Mouse (Mus musculus) brown adipose tissue, adult 24 weeks (tissue): ENCODE measurements around the gene Sec13. TPM values are rescaled to one million over a fixed set of nuclear protein-coding genes. Genes with fewer than 3 reads are reported as not detected.
A peak's percentile ranks its signal among the peaks of the same experiment; 100 is the strongest.
"Not testable (repeated sequence)": the region's sequence is repeated elsewhere in the genome, so short reads cannot be mapped to it uniquely, and the experiment has no call there.

ENCODE experiments used
- H3K27ac ChIP-seq: fragments of 200-500 bp; replicated peaks from 2 replicates; pipeline ENCODE4 v1.5.1; 2012; ENCODE audit warnings: low read depth, mild to moderate bottlenecking, low read length
- H3K4me1 ChIP-seq: fragments of 200-500 bp; 2 replicates; pipeline ENCODE4 v1.6.1; 2012; ENCODE audit warnings: low read length, mixed read lengths; ENCODE audit not compliant: control insufficient read depth, insufficient read depth, insufficient read length
- H3K4me3 ChIP-seq: fragments of 200-500 bp; 2 replicates; pipeline ENCODE4 v1.5.1; 2012; ENCODE audit warnings: low read depth, mild to moderate bottlenecking, low read length, moderate library complexity; ENCODE audit not compliant: insufficient read depth
- polyA plus RNA-seq: library from polyadenylated mRNA; stranded (reverse); fragments of >200 nt; gene quantifications from 2 replicates; pipeline ENCODE4 v1.2.4, GENCODE M21; 2012; ENCODE audit not compliant: missing spikeins, insufficient read depth, insufficient read length

The Sec13 gene
- polyA plus RNA-seq, 1 experiment = 66.1 TPM

DNA sequence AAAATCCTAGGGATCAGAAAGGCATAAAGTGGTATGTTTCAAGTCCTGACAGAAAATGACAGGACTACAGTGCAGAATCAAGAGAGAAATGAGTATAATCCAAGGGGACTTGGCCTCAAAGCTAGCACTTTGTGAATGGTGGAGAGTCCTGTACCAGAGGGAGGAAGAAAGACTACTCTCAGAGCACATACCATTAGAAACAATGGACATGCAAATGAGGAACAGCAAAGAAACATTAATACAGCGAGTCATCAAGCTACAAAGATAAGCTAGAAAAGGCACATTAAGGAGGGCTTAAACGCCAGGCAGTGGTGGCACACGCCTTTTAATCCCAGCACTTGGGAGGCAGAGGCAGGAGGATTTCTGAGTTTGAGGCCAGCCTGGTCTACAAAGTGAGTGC is 9.2 kb downstream of the Sec13 start:
- no peak overlapping the region for H3K27ac ChIP-seq
- no peaks in the 10 kb centered on the region for H3K4me1 ChIP-seq
- no peak overlapping the region for H3K4me3 ChIP-seq

DNA sequence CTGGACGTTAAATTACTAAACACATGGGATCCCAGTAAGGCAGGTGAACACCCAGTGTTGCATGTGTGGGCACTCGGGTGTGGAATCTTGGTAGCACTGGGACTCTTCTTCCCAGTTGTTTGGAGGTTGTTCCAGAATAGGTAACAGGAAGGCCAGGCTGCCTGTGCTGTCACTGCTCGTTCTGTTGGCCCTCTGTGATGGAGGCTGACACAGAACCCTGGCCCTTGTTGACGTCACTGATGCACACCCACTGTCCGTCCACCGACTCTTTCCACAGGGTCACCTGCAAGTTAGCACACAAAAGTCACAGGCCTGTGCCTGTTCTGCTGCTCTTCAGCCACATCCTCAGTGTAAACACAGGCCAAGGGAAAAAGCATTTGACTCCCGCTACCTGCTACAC is 12.4 kb downstream of the Sec13 start:
- H3K4me3 ChIP-seq = no peak overlapping the region
- no peak overlapping the region for H3K27ac ChIP-seq
- H3K4me1 ChIP-seq = no peaks in the 10 kb centered on the region

DNA sequence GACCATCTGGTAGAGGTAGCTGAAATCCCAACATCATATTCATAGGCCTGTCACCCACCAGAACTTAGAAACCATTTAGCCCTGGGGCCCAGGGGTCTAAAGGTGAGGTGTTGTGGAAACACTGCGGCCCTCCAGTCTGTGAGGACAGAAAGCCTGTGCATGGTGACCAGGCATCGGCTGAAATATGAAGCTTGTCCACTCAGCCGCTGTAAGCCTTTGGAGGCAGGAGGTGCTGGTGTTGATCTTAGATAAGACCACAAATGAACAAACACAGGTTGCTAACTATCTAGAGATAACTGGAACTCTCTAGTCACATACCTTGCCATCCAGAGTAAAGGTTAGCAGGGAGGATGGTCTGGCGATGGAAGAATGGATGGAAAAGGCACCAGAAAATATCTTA is 19.5 kb downstream of the Sec13 start:
- Histone ChIP-seq H3K4me1 (no peaks in the 10 kb centered on the region), H3K27ac (no peak overlapping the region), H3K4me3 (no peak overlapping the region)

DNA sequence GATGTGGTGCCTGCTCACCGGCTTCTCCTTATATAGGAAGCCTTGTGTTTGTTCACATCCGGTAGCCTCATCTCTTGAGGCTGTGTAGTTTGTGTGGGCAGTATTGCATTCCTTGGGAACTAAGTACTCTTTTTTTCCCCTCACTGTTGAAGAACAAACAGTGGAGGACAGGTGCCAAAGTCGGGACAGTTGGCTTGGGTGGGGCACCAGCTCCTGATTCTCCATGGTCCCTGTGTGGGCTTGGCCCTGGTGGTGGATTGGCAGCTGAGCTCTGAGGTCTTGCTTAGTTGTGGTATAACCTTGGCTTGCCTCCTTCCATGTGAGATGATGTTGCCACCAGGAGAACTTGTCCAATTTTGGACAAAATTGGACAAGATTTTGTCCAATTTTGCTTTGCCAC is 20.7 kb downstream of the Sec13 start, which contains the start of gene Ghrl:
TSS of gene Ghrl (minus strand) at position 3 of the 400 bp plus-strand sequence.
- H3K27ac ChIP-seq = no peak within 1 kb of the TSS
- no peak within 1 kb of the TSS for H3K4me3 ChIP-seq
- H3K4me1 ChIP-seq = no peaks in the 10 kb centered on the region

DNA sequence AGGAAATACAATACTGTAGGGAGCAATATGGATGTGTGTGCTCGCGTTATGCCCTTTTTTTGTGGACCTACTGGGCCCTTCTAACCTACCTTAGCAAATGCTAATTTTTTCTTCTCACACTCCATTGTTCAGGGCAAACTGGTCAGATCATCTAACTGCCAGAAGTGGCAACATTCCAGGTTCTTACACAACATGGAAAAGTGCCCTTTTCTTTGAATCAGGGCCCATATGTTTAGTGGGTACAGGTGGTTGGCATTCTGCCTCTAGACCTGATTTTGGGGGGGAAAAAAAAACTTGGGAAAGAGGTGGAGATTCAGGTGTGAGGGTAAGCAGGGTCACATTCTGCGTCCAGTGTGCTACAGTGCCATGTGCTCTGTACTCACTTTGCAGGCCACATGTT is 23.0 kb downstream of the Sec13 start:
- Histone ChIP-seq H3K4me1 (no peaks in the 10 kb centered on the region), H3K27ac (no peak overlapping the region), H3K4me3 (no peak overlapping the region)

DNA sequence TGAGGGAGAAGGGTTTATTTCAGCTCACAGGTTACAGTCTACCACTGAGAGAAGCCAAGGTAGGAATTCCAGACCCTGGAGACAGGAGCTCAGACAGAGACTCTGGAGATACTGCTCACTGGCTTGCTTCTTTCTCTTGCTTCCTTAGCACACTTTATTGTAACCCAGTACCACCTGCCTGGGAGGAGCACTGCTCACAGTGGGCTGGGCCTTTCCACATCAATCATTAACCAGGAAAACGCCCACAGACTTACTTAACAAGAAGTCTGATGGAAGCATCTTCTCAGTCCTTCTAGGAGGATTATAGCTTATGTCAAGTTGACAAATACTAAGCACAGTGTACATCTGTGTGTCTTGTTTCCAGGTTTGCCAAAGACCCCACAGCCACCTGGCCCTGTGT is 25.7 kb downstream of the Sec13 start:
- H3K4me1 ChIP-seq = no peaks in the 10 kb centered on the region
- no peak overlapping the region for H3K4me3 ChIP-seq
- H3K27ac ChIP-seq = no peak overlapping the region

DNA sequence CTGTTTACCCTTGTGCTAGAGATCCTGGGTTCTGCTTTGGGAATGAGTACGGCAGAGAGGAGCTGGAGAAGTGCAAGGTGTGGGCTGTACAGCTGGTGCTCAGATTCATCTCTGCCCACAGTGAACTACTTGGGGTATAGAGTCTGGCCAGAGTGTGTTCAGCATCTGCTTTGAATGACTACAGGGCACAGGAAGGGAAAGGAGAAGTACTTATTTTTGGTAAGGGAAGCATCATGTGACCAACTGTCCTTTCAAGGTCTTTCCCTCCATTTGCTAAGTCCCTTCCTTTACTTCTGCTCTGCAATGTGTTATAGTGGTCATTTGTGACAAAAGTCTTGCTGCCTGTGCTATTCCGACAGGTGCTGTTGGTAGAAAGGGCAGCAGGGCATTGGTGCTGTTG is 26.3 kb downstream of the Sec13 start:
- H3K4me1 ChIP-seq = no peaks in the 10 kb centered on the region
- H3K27ac ChIP-seq = peak overlapping the region; percentile 19; the same call in 1 of the 2 replicates
- no peak overlapping the region for H3K4me3 ChIP-seq

DNA sequence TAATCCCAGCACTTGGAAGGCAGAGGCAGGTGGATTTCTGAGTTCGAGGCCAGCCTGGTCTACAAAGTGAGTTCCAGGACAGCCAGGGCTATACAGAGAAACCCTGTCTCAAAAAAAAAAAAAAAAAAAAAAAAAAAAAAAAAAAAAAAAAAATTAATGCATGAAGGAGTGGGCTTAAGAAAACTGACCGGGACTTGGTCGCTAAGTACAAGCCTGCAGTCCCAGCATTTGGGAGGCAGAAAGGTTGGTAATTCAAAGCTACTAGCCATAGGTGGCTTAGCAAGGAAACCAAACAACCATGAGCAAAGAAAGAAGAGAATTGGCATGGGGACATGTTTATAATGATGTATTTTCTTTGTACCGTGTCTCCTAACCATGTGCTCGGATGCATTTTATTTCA is 27.2 kb downstream of the Sec13 start:
- H3K4me1 ChIP-seq, H3K27ac ChIP-seq, H3K4me3 ChIP-seq: not testable (repeated sequence)

DNA sequence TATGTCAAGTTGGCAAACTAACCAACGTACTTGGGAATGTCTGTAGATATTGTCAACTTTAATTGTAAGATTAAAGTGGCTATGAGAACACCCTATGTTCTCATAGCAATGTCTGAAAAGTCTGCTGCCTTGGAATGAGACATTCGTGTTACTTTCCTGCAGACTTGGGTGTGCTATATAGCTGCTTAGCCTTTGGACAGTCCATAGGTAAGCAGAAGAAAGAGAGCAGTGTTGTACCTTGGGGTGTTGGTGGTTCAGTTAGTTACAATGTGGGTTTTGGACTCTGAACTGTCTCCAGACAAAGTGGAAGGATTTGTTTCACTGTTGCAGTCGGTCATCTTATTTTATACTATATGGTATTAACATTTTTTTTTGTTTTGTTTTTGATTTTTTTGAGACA is 27.8 kb downstream of the Sec13 start:
- no peaks in the 10 kb centered on the region for H3K4me1 ChIP-seq
- H3K27ac ChIP-seq = no peak overlapping the region
- H3K4me3 ChIP-seq = no peak overlapping the region

DNA sequence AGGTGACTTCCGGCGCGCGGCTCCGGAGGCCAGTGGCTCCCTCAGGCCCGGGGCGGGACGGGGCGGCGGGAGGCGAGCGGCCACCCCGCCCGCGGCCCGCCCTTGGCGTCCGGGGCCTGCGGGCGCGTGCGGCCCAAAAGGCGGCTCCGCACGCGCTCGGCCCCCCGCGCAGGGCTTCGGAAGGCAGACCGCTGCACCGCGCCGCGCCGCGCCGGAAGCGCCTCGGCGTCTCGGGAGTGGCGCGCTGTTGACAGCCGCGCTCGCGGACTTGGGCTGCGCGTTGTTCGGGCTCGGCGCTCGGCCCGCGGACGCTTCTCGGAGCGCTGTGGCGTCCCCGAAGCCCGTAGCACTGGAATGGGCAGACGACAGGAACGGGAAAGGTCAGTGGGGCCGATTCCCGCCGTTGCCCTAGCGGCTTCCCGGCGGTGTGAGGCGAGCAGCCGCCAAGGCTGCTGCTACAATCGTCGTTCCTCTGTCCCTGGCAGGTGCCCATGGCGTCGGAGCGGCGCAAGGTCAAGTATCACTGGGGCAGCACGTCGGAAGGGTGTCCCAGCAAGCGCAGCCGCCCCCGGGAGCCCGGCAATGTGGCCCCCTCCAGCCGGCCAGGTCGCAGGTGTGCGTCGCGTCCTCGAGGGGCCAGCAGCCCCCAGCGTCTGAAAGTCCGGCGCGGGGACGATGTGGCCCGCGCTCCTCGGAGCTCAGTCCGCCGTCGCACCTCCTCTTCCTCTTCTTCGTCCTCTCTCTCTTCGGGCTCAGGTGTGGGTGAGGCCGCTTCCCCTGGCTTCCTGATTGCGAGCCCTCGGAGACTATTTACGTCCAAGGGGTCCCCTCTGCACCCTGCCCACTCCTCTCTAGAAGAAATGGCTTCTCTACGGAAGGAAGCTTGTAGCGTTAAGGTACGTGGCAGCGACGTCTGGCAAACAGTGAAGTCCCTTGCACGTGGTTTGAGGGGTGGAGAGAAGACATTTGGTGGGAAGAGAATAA is 43.0 kb downstream of the Sec13 start:
- H3K4me1 ChIP-seq = peaks cover 7% of the 10 kb centered on the region
- H3K4me3 ChIP-seq = peak overlapping the region; percentile 68
- H3K27ac ChIP-seq = peak overlapping the region; percentile 88

DNA sequence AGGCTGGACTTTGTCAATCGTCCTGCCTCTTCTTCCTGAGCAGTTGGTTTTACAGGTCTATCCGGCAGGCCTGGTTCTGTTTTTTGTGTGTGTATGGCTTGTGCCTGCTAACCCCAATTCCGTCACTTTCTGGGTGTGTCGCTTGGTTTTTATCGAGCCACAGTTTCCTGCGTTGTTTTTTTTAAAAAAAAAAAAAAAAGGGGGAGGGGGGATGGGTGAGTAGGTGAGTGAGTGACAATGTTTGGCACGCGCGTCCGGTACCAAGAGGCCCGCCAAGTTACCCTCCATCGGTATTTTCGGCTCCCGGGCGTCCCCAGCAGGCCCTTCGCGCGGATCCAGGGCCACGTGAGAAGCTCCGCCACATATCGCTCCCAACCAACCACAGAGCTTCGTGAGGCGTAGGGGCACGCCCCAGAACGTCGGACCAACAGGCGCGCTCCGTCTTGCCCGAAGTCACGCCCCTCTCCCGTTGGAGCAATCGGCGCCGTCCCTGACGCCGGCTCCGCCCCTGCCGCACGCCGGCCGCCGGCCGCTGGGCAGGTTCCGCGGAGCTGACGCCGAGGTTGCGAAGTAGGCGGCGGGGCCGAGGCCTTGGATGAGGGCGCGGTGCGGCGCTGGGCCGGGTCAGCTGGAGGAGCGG is 43.8 kb downstream of the Sec13 start, which contains the start of gene Tatdn2:
TSS of gene Tatdn2 (plus strand) at position 469 of the 640 bp plus-strand sequence.
- Histone ChIP-seq H3K4me3 (peak within 1 kb of the TSS; percentile 68), H3K27ac (peak within 1 kb of the TSS; percentile 99), H3K4me1 (peaks cover 7% of the 10 kb centered on the region)

DNA sequence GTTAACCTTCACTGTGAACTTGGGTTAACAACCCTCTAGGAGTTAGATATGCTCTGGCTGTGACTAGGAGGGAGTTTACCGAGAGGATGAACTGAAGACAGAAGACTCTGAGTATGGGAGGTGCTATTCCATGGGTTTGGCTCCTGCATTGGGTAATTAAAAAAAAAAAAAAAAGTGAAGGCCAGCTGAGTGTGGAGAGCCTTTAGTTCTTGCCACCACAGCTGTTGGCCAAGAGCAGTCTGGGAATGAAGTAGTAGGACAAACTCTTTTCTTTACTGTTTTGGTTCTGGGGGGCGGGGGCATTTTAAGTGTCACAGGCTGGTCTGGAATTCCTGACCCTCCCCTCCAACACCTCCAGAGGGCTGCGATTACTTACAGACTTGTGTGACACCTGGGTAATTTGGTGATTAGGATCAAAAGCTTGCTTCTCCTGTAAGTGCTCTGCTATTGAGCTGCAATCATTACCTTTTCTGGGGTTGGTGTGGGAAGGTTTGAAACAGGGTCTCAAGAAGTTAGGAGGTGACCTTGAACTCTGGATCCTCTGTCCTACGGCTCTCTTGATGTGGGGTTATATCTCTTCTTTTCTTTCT is 44.7 kb downstream of the Sec13 start:
- peaks cover 11% of the 10 kb centered on the region for H3K4me1 ChIP-seq
- peak overlapping the region; percentile 51; the same call in 1 of the 2 replicates for H3K4me3 ChIP-seq
- H3K27ac ChIP-seq = peak overlapping the region; percentile 99

DNA sequence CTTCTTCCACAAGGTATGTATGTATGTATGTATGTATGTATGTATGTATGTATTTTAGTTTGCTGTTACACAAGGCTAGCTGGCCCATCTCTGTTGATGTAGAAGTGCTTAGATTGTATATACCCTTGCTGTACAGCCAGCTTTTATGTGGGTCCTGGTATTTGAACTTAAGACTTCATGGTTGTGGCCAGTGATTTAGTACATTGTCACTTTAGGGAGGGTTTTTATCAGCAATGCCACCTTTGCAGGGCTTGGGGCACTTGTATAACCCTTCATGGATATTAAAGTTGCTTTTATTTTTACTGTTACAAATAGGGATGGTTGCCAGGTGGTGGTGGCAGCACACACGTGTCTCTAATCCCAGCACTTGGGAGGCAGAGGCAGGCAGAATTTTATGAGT is 45.3 kb downstream of the Sec13 start:
- Histone ChIP-seq H3K27ac (peak overlapping the region; percentile 99), H3K4me3 (no peak overlapping the region), H3K4me1 (peaks cover 15% of the 10 kb centered on the region)

DNA sequence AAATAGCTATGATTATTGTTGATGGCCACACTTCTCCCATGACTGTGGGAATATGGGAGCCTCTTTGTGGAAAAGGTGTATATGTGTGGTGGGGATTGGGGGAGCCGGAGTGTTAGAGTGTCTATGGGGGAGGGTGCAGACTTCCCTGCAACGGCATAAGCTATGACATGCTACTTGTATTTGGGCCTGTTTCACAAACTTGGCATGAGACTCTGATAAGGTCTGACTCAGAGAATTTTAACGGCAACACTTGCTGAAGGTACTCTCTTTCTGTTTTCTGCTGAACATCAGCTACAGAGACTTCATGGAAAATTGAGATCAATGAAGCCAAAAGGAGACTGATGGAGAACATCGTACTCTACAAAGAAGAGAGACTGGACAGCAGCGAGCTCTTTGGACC is 47.2 kb downstream of the Sec13 start:
- peak overlapping the region; percentile 21 for H3K27ac ChIP-seq
- no peak overlapping the region for H3K4me3 ChIP-seq
- H3K4me1 ChIP-seq = peaks cover 19% of the 10 kb centered on the region

DNA sequence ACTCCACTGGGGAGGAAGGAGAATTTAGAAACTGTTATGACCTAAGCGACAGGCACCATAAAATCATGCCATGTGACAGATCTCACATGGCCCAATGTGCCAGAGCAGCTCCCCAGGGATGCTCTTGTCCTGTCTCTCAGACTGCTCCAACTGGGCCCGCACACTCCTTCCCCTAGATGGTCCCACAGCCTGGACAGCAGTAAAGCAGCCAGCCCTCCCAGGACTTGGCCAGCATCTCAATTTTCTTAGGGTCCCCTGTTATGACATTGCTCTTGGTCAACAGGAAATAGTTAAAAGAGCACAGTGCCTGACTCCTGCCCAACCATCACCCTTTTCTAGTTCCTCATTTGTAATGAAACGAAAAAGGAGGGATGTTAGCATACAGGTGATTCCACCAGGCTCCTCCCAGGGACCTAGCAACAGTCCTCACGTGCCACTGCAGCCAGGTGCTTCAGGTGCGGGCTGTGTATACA is 47.8 kb downstream of the Sec13 start:
- Histone ChIP-seq H3K27ac (peak overlapping the region; percentile 82), H3K4me3 (no peak overlapping the region), H3K4me1 (peaks cover 19% of the 10 kb centered on the region)
